Mouse (Mus musculus): ENCODE measurements around the gene Cdc26. TPM values are rescaled to one million over a fixed set of nuclear protein-coding genes. Genes with fewer than 3 reads are reported as not detected.

Gene Cdc26
- polyA plus RNA-seq, 1 experiment from 2014 or later: 77.1 TPM

GRCm38 (mm10) chr4:62433939-62434870, 25.8 kb upstream of the Cdc26 start:
- no peaks in the 10 kb centered on the region for H3K36me3 ChIP-seq (ENCODE audit: control insufficient read depth, insufficient read depth, low read length)
- no peak overlapping the region for H3K4me2 ChIP-seq (ENCODE audit: low read depth, low read length)
- H3K27ac ChIP-seq (ENCODE audit: low read depth, low read length): no peak overlapping the region
- no peak overlapping the region for H3K9ac ChIP-seq (replicated peaks; ENCODE audit: low read depth, low read length)
- H3K9me3 ChIP-seq (ENCODE audit: control insufficient read depth, low read length): no peaks in the 10 kb centered on the region
- no peaks in the 10 kb centered on the region for H3K27me3 ChIP-seq (ENCODE audit: control insufficient read depth, insufficient read depth, low read length)
- no peak for ATAC-seq (ENCODE audit: low read depth)
- 81% methylated on average over 7 of the region's 7 CpGs for WGBS
- no peaks in the 10 kb centered on the region for H3K4me1 ChIP-seq (ENCODE audit: control insufficient read depth, insufficient read depth, low read length)
- no peak overlapping the region for H3K4me3 ChIP-seq (ENCODE audit: low read depth, low read length)

DNA sequence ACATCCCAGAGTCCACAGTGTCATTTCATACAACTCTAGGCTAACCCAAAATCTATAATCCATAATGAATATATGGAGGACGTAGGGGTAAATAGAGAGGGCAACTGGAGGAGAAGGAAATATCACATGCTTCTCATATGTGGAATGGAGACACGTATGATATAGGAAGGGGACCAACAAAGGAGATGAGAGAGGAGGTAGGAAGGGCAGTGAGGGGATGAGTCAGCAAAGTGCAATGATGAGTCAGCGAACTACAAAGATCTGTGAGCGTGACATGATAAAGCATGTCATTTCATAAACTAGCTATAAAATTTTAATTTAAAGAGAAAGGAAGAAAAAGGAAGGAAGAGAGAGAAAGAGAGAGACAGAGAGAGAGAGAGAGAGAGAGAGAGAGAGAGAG, 23.1 kb upstream of the Cdc26 start:
- H3K4me1 ChIP-seq (ENCODE audit: control insufficient read depth, insufficient read depth, low read length): no peaks in the 10 kb centered on the region
- no peak for ATAC-seq (ENCODE audit: low read depth)
- H3K4me2 ChIP-seq (ENCODE audit: low read depth, low read length): no peak overlapping the region
- no peaks in the 10 kb centered on the region for H3K27me3 ChIP-seq (ENCODE audit: control insufficient read depth, insufficient read depth, low read length)
- no peaks in the 10 kb centered on the region for H3K36me3 ChIP-seq (ENCODE audit: control insufficient read depth, insufficient read depth, low read length)
- H3K9me3 ChIP-seq (ENCODE audit: control insufficient read depth, low read length): no peaks in the 10 kb centered on the region
- WGBS: 91% methylated on average over 4 of the region's 4 CpGs
- no peak overlapping the region for H3K27ac ChIP-seq (ENCODE audit: low read depth, low read length)
- no peak overlapping the region for H3K4me3 ChIP-seq (ENCODE audit: low read depth, low read length)
- no peak overlapping the region for H3K9ac ChIP-seq (replicated peaks; ENCODE audit: low read depth, low read length)

GRCm38 (mm10) chr4:62430678-62431077, 22.2 kb upstream of the Cdc26 start:
- Histone ChIP-seq H3K36me3 (ENCODE audit: control insufficient read depth, insufficient read depth, low read length) (no peaks in the 10 kb centered on the region), H3K4me3 (ENCODE audit: low read depth, low read length) (no peak overlapping the region), H3K9me3 (ENCODE audit: control insufficient read depth, low read length) (no peaks in the 10 kb centered on the region), H3K4me2 (ENCODE audit: low read depth, low read length) (no peak overlapping the region), H3K27ac (ENCODE audit: low read depth, low read length) (no peak overlapping the region), H3K9ac (replicated peaks; ENCODE audit: low read depth, low read length) (no peak overlapping the region), H3K27me3 (ENCODE audit: control insufficient read depth, insufficient read depth, low read length) (no peaks in the 10 kb centered on the region), H3K4me1 (ENCODE audit: control insufficient read depth, insufficient read depth, low read length) (no peaks in the 10 kb centered on the region)
- no peak for ATAC-seq (ENCODE audit: low read depth)

GRCm38 (mm10) chr4:62429616-62430015, 21.2 kb upstream of the Cdc26 start:
- Histone ChIP-seq H3K27me3 (ENCODE audit: control insufficient read depth, insufficient read depth, low read length) (no peaks in the 10 kb centered on the region), H3K4me3 (ENCODE audit: low read depth, low read length) (no peak overlapping the region), H3K36me3 (ENCODE audit: control insufficient read depth, insufficient read depth, low read length) (peaks cover 5% of the 10 kb centered on the region), H3K9me3 (ENCODE audit: control insufficient read depth, low read length) (no peaks in the 10 kb centered on the region), H3K27ac (ENCODE audit: low read depth, low read length) (no peak overlapping the region), H3K4me1 (ENCODE audit: control insufficient read depth, insufficient read depth, low read length) (no peaks in the 10 kb centered on the region), H3K9ac (replicated peaks; ENCODE audit: low read depth, low read length) (no peak overlapping the region), H3K4me2 (ENCODE audit: low read depth, low read length) (no peak overlapping the region)
- 87% methylated on average over 9 of the region's 9 CpGs for WGBS
- ATAC-seq (ENCODE audit: low read depth): no peak

- Histone ChIP-seq H3K36me3 (ENCODE audit: control insufficient read depth, insufficient read depth, low read length) (peaks cover 16% of the 10 kb centered on the region), H3K4me1 (ENCODE audit: control insufficient read depth, insufficient read depth, low read length) (no peaks in the 10 kb centered on the region)
- WGBS: 78% methylated on average over 17 of the region's 17 CpGs
These were observed 19.7 kb upstream of the Cdc26 start for GRCm38 (mm10) chr4:62427978-62428758.

GRCm38 (mm10) chr4:62425891-62426290, 17.4 kb upstream of the Cdc26 start:
- ATAC-seq (ENCODE audit: low read depth): no peak
- H3K9ac ChIP-seq (replicated peaks; ENCODE audit: low read depth, low read length): no peak overlapping the region
- no peaks in the 10 kb centered on the region for H3K9me3 ChIP-seq (ENCODE audit: control insufficient read depth, low read length)
- H3K27ac ChIP-seq (ENCODE audit: low read depth, low read length): no peak overlapping the region
- no peaks in the 10 kb centered on the region for H3K27me3 ChIP-seq (ENCODE audit: control insufficient read depth, insufficient read depth, low read length)
- H3K4me3 ChIP-seq (ENCODE audit: low read depth, low read length): no peak overlapping the region
- H3K4me2 ChIP-seq (ENCODE audit: low read depth, low read length): no peak overlapping the region
- H3K4me1 ChIP-seq (ENCODE audit: control insufficient read depth, insufficient read depth, low read length): no peaks in the 10 kb centered on the region
- WGBS: 89% methylated on average over 4 of the region's 4 CpGs
- H3K36me3 ChIP-seq (ENCODE audit: control insufficient read depth, insufficient read depth, low read length): peaks cover 33% of the 10 kb centered on the region

More at GRCm38 (mm10) chr4:62427978-62428758, 19.7 kb upstream of the Cdc26 start:
- ATAC-seq (ENCODE audit: low read depth): no peak
- no peak overlapping the region for H3K27ac ChIP-seq (ENCODE audit: low read depth, low read length)
- no peak overlapping the region for H3K4me2 ChIP-seq (ENCODE audit: low read depth, low read length)
- H3K4me3 ChIP-seq (ENCODE audit: low read depth, low read length): no peak overlapping the region
- H3K27me3 ChIP-seq (ENCODE audit: control insufficient read depth, insufficient read depth, low read length): no peaks in the 10 kb centered on the region
- no peaks in the 10 kb centered on the region for H3K9me3 ChIP-seq (ENCODE audit: control insufficient read depth, low read length)
- H3K9ac ChIP-seq (replicated peaks; ENCODE audit: low read depth, low read length): no peak overlapping the region

DNA sequence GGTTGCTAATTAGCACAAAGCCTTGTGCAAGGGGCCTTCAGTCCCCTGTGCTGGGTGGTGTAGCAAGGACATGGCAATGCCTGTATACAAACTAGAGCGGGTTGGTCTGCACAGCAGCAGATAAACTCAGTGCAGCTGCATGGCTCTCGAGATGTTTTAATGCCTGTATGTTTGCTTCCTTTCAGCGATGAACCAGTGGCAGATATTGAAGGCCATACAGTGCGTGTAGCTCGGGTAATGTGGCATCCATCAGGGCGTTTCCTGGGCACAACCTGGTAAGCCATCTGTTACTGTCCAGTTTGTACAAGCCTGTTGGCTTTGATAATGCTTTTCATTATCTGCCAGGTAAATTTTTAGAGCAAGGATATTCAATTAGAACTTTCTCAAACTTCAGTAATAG, 10.6 kb upstream of the Cdc26 start:
- H3K4me1 ChIP-seq (ENCODE audit: control insufficient read depth, insufficient read depth, low read length): no peaks in the 10 kb centered on the region
- 97% methylated on average over 6 of the region's 6 CpGs for WGBS
- no peak overlapping the region for H3K4me2 ChIP-seq (ENCODE audit: low read depth, low read length)

GRCm38 (mm10) chr4:62418448-62418847, 10.0 kb upstream of the Cdc26 start:
- H3K27ac ChIP-seq (ENCODE audit: low read depth, low read length): no peak overlapping the region
- H3K4me1 ChIP-seq (ENCODE audit: control insufficient read depth, insufficient read depth, low read length): no peaks in the 10 kb centered on the region
- H3K4me3 ChIP-seq (ENCODE audit: low read depth, low read length): no peak overlapping the region
- no peak for ATAC-seq (ENCODE audit: low read depth)
- H3K9ac ChIP-seq (replicated peaks; ENCODE audit: low read depth, low read length): no peak overlapping the region
- H3K36me3 ChIP-seq (ENCODE audit: control insufficient read depth, insufficient read depth, low read length): peaks cover 79% of the 10 kb centered on the region
- no peak overlapping the region for H3K4me2 ChIP-seq (ENCODE audit: low read depth, low read length)
- no peaks in the 10 kb centered on the region for H3K9me3 ChIP-seq (ENCODE audit: control insufficient read depth, low read length)
- 89% methylated on average over 8 of the region's 8 CpGs for WGBS
- no peaks in the 10 kb centered on the region for H3K27me3 ChIP-seq (ENCODE audit: control insufficient read depth, insufficient read depth, low read length)

More for the DNA sequence above, 10.6 kb upstream of the Cdc26 start:
- Histone ChIP-seq H3K4me3 (ENCODE audit: low read depth, low read length) (no peak overlapping the region), H3K9ac (replicated peaks; ENCODE audit: low read depth, low read length) (no peak overlapping the region), H3K9me3 (ENCODE audit: control insufficient read depth, low read length) (no peaks in the 10 kb centered on the region), H3K27me3 (ENCODE audit: control insufficient read depth, insufficient read depth, low read length) (no peaks in the 10 kb centered on the region), H3K36me3 (ENCODE audit: control insufficient read depth, insufficient read depth, low read length) (peaks cover 85% of the 10 kb centered on the region), H3K27ac (ENCODE audit: low read depth, low read length) (no peak overlapping the region)
- no peak for ATAC-seq (ENCODE audit: low read depth)

GRCm38 (mm10) chr4:62411606-62412005, 3.2 kb upstream of the Cdc26 start:
- no peak for ATAC-seq (ENCODE audit: low read depth)
- H3K4me3 ChIP-seq (ENCODE audit: low read depth, low read length): no peak overlapping the region
- H3K27ac ChIP-seq (ENCODE audit: low read depth, low read length): no peak overlapping the region
- no peak overlapping the region for H3K4me2 ChIP-seq (ENCODE audit: low read depth, low read length)
- H3K9ac ChIP-seq (replicated peaks; ENCODE audit: low read depth, low read length): no peak overlapping the region
- peaks cover 29% of the 10 kb centered on the region for H3K36me3 ChIP-seq (ENCODE audit: control insufficient read depth, insufficient read depth, low read length)
- H3K27me3 ChIP-seq (ENCODE audit: control insufficient read depth, insufficient read depth, low read length): no peaks in the 10 kb centered on the region
- peaks cover 14% of the 10 kb centered on the region; the same call in 1 of the 2 replicates for H3K4me1 ChIP-seq (ENCODE audit: control insufficient read depth, insufficient read depth, low read length)
- H3K9me3 ChIP-seq (ENCODE audit: control insufficient read depth, low read length): no peaks in the 10 kb centered on the region
- WGBS: 96% methylated on average over 10 of the region's 10 CpGs
